Mouse (Mus musculus) heart, embryonic 12.5 days (tissue): ENCODE data around the gene Irak1. TPM values are rescaled to one million over a fixed set of nuclear protein-coding genes. Genes with fewer than 3 reads are reported as not detected.

Experiments used
- ATAC-seq: fragments of 200-750 bp; cut with Nextera tagmentation; 2 replicates; pipeline ENCODE4 v1.8.0; 2017; ENCODE audit warnings: moderate TSS enrichment, moderate library complexity; ENCODE audit not compliant: insufficient number of reproducible peaks, low FRiP score
- H3K27ac ChIP-seq: fragments of 300-500 bp; sonication (generic); 2 replicates; pipeline ENCODE4 v1.5.1; 2016; ENCODE audit warnings: mild to moderate bottlenecking, moderate library complexity; ENCODE audit not compliant: poor library complexity, severe bottlenecking
- H3K27me3 ChIP-seq: fragments of 300-500 bp; sonication (generic); replicated peaks from 2 replicates; pipeline ENCODE4 v1.6.1; 2016; ENCODE audit warnings: mild to moderate bottlenecking, moderate library complexity
- H3K36me3 ChIP-seq: fragments of 300-500 bp; sonication (generic); 2 replicates; pipeline ENCODE4 v1.6.1; 2016; ENCODE audit warnings: mild to moderate bottlenecking, moderate library complexity
- H3K4me1 ChIP-seq: fragments of 300-500 bp; sonication (generic); replicated peaks from 2 replicates; pipeline ENCODE4 v1.6.1; 2016; ENCODE audit warnings: mild to moderate bottlenecking
- H3K4me2 ChIP-seq: fragments of 300-500 bp; sonication (generic); 2 replicates; pipeline ENCODE4 v1.6.1; 2016; ENCODE audit warnings: mild to moderate bottlenecking, moderate library complexity
- H3K4me3 ChIP-seq: fragments of 300-500 bp; sonication (generic); 2 replicates; pipeline ENCODE4 v1.5.1; 2016; ENCODE audit warnings: mild to moderate bottlenecking
- H3K9ac ChIP-seq: fragments of 300-500 bp; sonication (generic); 2 replicates; pipeline ENCODE4 v1.6.1; 2016; ENCODE audit warnings: mild to moderate bottlenecking, moderate library complexity
- H3K9me3 ChIP-seq: fragments of 300-500 bp; sonication (generic); replicated peaks from 2 replicates; pipeline ENCODE4 v1.6.1; 2016; ENCODE audit warnings: mild to moderate bottlenecking, moderate library complexity
- WGBS: fragments of 180-500 bp; shearing (Covaris S2); methylation state at CpG from one replicate; pipeline ENCODE4 v1.1.7; 2016; 5-methylcytosine and 5-hydroxymethylcytosine counted together
- microRNA counts: library from miRNA; unstranded; fragments of <30 nt; microRNA quantifications from one replicate; lab custom pipeline; 2017
- microRNA-seq: library from miRNA; unstranded; fragments of <30 nt; microRNA quantifications from one replicate; pipeline ENCODE4, GENCODE M21; 2017
- polyA plus RNA-seq: library from polyadenylated mRNA; unstranded; fragments of >200 nt; fragmentation: Nextera tagmentation; extraction: Ambion mirVana; gene quantifications from 2 replicates; pipeline ENCODE4 v1.2.1, GENCODE M21; 2016

Irak1 gene
- polyA plus RNA-seq, 1 experiment from 2014 or later: 58.4 TPM

DNA sequence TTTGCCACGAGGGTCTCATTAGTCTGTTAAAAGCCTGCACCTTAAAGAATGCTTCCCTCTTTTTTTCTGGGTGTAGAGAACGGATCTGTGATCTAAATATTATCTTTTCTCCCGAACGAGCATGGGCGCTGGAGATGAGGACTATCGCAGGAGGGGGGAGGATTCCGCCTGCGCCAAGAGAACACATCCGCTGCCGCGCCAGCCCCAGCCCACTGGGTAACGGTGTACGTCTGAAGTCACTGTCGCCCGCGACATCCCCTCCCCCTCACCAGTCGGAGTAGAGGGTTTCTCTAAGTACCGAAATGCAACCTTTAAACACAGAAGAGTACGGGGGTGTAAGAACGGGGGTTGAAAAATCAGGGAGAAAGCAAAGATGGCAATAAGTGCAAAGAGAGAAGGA lies 58.4 kb downstream of the Irak1 start:
- Histone ChIP-seq H3K4me1 (peaks cover 22% of the 10 kb centered on the region), H3K9me3 (no peaks in the 10 kb centered on the region), H3K27ac (peak overlapping the region; percentile 98), H3K36me3 (peaks cover 19% of the 10 kb centered on the region), H3K4me3 (peak overlapping the region; percentile 66), H3K9ac (peak overlapping the region; percentile 87), H3K4me2 (peak overlapping the region; percentile 77), H3K27me3 (peaks cover 6% of the 10 kb centered on the region; the same call in 1 of the 2 replicates)
- no peak for ATAC-seq
- 20% methylated on average over 20 of the region's 20 CpGs for WGBS

DNA sequence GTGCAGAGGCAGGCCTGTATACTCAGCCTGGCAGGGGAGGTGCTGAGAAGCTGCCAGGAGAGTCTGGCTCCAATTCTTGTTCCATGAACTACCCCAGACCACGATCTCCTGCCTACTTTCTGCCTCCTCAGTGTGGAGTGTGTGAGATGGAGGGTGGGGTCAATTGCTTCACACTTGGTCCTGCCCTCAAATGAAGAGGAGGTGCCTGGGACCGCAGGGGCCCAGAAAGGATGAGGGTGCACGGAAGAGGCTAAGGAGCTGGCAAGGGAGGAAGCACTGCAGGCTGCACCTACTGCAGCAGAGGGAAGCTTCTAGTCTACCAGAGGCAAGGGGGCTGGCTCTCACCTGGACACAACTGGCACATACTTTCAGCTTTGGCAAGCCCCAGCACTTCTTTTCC lies 59.4 kb downstream of the Irak1 start:
- H3K9me3 ChIP-seq: no peaks in the 10 kb centered on the region
- H3K9ac ChIP-seq: peak overlapping the region; percentile 87
- H3K27me3 ChIP-seq: peaks cover 6% of the 10 kb centered on the region; the same call in 1 of the 2 replicates
- peaks cover 22% of the 10 kb centered on the region for H3K4me1 ChIP-seq
- H3K27ac ChIP-seq: no peak overlapping the region
- ATAC-seq: no peak
- 23% methylated on average over 3 of the region's 3 CpGs for WGBS
- H3K36me3 ChIP-seq: peaks cover 26% of the 10 kb centered on the region
- peak overlapping the region; percentile 77 for H3K4me2 ChIP-seq
- H3K4me3 ChIP-seq: peak overlapping the region; percentile 66

MicroRNA genes within 50 kb of the gene (microRNA counts, 519-probe panel; counts per million panel counts)
- microRNA mmu-miR-718 (lab: Ali Mortazavi, UCI): not detected

Small RNA genes lying within 50 kb of the gene (microRNA-seq; reads per million reads assigned to microRNA genes)
- 1.4 reads per million for gene Mir5132
- not detected for gene Mir718

Other genes starting within 250 kb of the Irak1 start
- 72.5 and 75.2 TPM in 2 replicates for gene Srpk3, start 249.5 kb downstream of the Irak1 start, polyA plus RNA-seq
- gene Idh3g, start 237.0 kb downstream of the Irak1 start, polyA plus RNA-seq: 270 and 279 TPM in 2 replicates
- gene Ssr4, start 236.9 kb downstream of the Irak1 start, polyA plus RNA-seq: 144 and 145 TPM in 2 replicates
- 0.42 and 0.54 TPM in 2 replicates for gene Pdzd4, start 198.9 kb downstream of the Irak1 start, polyA plus RNA-seq
- gene Avpr2, start 131.8 kb downstream of the Irak1 start, polyA plus RNA-seq: not detected in 2 replicates
- 0.58 and 0.73 TPM in 2 replicates for gene L1cam, start 127.8 kb downstream of the Irak1 start, polyA plus RNA-seq
- 1.4 and 1.9 TPM in 2 replicates for gene Arhgap4, start 102.0 kb downstream of the Irak1 start, polyA plus RNA-seq
- gene Naa10, start 102.0 kb downstream of the Irak1 start, polyA plus RNA-seq: 77.6 and 87.2 TPM in 2 replicates
- gene Renbp, start 93.1 kb downstream of the Irak1 start, polyA plus RNA-seq: 50.2 and 50.8 TPM in 2 replicates
- 41.3 and 47.3 TPM in 2 replicates for gene Hcfc1, start 57.6 kb downstream of the Irak1 start, polyA plus RNA-seq
- not detected in 2 replicates for gene Opn1mw, start 103.5 kb upstream of the Irak1 start, polyA plus RNA-seq
- gene Mecp2, start 111.4 kb upstream of the Irak1 start, polyA plus RNA-seq: 12.0 and 14.0 TPM in 2 replicates
- gene Tex28, start 143.9 kb upstream of the Irak1 start, polyA plus RNA-seq: not detected in 2 replicates
- gene Tktl1, start 153.3 kb upstream of the Irak1 start, polyA plus RNA-seq: not detected in 2 replicates
- gene Flna, start 225.9 kb upstream of the Irak1 start, polyA plus RNA-seq: 226 and 227 TPM in 2 replicates
- 16.8 and 17.3 TPM in 2 replicates for gene Emd, start 230.8 kb upstream of the Irak1 start, polyA plus RNA-seq
- 437 and 446 TPM in 2 replicates for gene Rpl10, start 246.9 kb upstream of the Irak1 start, polyA plus RNA-seq